Mouse (Mus musculus) left cerebral cortex, postnatal 25 days (tissue): ENCODE results near the gene Bmp2k. TPM values are rescaled to one million over a fixed set of nuclear protein-coding genes. Genes with fewer than 3 reads are reported as not detected.
A peak's percentile ranks its signal among the peaks of the same experiment; 100 is the strongest.

Source experiments
- DNase-seq, 2 experiments: peaks; one replicate each; pipeline ENCODE4 v3.0.0; 2022; ENCODE audit warnings: low spot score in 2 of 2, mixed read lengths in 1 of 2
- intact Hi-C: fragments of 180-260 bp; cut with DNase I; formaldehyde crosslinking; loops from one replicate; pipeline ENCODE4 v1.15.1; 2025
- total RNA-seq, 2 experiments: library from RNA; stranded (reverse); gene quantifications; 2 replicates each; pipeline ENCODE4 v1.2.3; 2021

Bmp2k gene
- total RNA-seq, 2 experiments from 2014 or later = 12.7 to 13.2 TPM

DNA sequence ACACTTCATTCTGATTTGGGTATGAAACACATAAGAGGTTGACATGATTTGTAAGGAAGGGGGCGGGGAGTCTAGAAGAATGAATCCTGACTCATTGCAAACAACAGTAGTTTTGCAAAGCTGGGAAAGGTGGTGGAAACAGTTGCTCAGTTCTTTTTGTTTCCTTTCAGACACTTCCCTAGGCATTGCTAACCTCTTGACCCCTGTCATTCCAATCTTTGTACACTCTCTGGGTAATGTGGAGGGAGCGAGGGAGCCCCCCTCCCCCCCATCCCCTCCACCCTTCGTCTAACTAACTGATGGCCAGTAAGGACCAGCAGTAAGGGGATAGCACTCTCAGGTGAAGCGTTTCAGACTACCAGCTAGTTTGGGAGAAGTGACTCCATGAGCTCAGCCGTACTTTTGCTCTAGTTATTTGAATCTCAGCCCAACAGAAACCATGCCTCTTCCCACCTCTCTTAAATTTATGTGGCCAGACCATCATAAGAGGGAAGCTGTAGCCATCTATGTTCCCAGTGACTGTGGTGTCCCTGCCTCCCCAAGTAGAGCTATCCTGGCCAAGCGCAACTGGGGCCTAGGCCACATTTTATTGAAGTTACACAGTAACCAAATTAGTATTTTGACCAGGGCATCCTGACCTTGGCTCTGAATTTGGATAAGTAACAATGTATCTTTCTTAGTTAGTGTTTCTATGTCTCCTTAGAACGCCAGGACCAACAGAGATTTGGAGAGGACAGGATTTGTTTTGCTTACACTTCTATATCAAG lies 27.6 kb upstream of the Bmp2k start:
- DNase-seq = no peak
- intact Hi-C loops = no loop called here

DNA sequence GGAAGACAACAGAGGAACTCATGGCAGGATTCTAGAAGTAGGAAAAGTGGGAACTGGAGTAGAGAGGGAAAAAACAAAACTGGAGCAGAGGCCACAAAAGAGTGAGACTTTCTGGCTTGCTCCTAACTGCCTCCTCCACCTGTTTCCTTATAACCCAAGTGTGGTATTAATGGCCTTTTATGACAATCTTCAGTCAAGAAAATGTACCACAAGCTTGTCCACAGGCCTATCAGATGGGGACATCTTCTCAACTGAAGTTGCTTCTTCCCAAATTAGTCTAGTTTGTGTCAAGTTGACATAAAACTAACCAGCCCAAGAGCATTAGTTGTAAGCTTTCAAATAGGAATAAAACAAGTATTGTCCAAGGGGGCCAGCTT lies 27.0 kb upstream of the Bmp2k start:
- intact Hi-C loops = no loop called here
- DNase-seq = no peak

DNA sequence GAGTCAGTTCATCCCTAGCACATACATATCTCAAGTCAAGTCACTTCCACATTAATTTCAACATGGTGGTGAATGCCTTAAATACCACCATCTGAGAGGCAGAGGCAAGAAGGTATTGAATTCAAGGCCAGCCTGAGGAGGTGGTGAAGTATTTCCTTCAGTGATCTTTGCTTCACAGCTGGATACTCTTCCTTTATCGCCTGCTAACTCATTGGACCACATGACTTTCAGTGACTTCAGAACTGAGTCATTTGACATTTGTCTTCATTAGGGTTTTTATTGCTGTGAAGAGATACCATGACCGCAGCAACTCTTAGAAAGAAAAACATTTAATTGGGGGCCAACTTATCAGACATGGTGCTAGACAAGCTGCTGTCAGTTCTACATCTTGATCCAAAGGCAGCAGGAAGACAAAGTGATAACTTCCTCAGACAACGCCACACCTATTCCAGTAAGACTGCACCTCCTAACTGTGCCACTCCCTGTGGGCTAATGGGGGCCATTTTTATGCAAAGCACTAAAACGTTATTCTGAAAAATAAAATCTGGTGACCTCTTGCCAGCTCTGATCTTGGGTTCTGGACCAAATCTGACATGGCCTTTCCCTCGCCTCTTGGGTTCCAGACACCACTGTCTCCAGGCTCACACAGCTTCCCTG lies 24.9 kb upstream of the Bmp2k start:
- no peak for DNase-seq
- intact Hi-C loops = no loop called here

GRCm38 (mm10) chr5:96973714-96974113 lies 23.8 kb upstream of the Bmp2k start:
- intact Hi-C loops = no loop called here
- no peak for DNase-seq

DNA sequence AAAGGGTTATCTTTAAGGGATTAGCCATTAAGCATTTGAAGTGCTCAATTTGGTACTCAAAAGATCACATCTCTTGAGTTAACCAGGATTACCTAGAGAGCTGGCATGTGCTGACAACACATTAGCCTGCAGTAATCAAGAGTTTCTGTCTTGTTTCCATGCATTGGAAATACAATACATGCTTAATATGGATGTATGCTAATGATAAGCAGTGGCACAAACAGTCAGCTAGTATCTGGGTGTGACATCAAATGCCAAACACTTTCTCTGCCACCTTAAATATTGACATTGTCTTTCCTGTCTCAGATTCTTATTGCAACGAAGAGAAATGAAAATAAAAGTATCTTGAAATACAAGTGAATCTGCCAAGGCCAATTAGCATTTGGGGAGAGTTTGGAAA lies 22.8 kb upstream of the Bmp2k start:
- no peak for DNase-seq
- intact Hi-C loops = no loop called here

DNA sequence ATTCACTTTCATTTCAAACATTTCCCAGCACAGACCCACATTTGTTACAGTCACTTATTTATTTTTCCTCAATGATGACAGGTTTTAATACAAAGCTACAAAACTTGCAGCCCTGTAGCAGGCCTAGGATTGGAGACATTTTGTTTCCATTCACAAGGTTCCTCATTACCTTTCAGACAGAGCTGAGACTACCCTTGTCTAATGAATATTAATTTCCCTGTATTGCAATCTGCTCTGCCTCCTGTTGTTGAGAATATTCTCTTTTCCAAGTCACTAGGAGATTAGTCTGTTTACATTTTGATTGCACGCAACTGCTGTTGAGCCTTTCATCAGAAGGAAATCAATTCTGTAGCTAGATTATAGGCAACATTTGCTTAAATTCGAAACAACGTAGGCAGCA lies 22.4 kb upstream of the Bmp2k start:
- intact Hi-C loops = no loop called here
- DNase-seq = no peak

GRCm38 (mm10) chr5:96976150-96976549 lies 21.3 kb upstream of the Bmp2k start:
- no peak for DNase-seq
- intact Hi-C loops = no loop called here

DNA sequence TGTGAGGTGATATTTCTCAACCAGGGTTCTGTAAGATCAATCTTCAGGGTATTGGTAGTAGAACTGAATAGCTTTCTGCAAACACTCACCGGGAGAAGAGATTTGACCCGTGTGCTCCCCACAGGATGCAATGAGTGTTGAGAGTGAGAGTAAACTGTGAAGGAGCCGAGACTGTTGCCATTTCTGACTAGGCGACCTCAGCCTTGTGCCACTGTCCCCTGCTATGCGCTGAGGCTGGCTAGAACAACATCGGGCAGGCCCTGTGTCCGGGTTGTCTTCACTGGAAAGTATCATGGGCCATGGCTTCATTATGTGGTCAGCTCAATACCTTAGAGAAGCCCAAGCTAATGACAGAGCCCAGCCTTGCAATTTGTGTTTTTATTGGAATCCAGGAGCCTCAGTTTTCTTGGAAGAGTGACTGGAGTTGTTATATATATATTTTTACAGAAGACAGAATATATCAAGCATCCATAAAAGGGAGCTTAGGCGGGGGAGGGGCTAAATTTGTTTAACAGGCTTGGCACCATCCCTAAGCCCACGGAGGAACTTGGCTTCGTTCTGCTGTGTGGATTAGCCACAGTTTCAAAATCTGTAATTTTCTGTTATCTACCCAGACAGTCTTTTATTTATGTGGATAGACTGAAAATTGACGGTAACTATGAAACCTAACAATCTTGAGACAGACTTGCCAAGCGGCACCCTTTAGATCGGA lies 18.0 kb upstream of the Bmp2k start:
- DNase-seq = peak in 1 of 2 experiments; percentile 66
- intact Hi-C loops = no loop called here

DNA sequence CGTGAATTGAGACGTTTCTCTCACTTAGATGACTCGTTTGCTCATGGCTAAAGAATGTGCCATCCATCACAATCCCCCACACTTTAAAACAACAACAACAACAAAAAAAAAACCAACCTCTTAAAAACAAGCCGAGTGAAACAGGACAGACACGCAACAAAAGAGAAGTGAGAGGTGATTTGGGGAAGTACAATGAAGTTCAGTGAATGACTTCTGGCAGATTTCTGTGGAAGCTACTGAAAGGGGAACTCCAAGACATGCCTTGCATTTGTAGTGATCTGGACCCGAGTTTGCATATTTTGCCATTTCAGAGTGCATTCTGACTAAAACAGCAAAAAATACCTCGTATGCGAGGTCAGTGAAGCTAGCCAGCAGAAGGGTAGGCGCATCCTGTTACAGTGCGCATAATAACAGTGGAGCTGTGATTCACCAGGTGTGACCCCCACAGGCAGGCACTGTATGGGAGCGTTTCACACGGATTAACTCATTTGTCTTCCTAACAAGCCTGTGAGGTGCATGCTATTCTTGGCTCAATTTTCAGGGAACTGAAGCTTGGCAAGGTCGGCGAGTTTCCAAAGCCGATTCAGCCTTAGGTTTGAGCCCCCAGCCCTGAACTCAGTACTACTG lies 17.4 kb upstream of the Bmp2k start:
- no peak for DNase-seq
- intact Hi-C loops = no loop called here

- intact Hi-C loops = no loop called here
- DNase-seq = no peak
Observed at GRCm38 (mm10) chr5:96981987-96982386, 15.5 kb upstream of the Bmp2k start.

GRCm38 (mm10) chr5:96983142-96983541 lies 14.3 kb upstream of the Bmp2k start:
- intact Hi-C loops = no loop called here
- DNase-seq = no peak

GRCm38 (mm10) chr5:96986850-96987249 lies 10.6 kb upstream of the Bmp2k start:
- intact Hi-C loops = no loop called here
- no peak for DNase-seq

GRCm38 (mm10) chr5:96988880-96989279 lies 8.6 kb upstream of the Bmp2k start:
- intact Hi-C loops = no loop called here
- DNase-seq = no peak

DNA sequence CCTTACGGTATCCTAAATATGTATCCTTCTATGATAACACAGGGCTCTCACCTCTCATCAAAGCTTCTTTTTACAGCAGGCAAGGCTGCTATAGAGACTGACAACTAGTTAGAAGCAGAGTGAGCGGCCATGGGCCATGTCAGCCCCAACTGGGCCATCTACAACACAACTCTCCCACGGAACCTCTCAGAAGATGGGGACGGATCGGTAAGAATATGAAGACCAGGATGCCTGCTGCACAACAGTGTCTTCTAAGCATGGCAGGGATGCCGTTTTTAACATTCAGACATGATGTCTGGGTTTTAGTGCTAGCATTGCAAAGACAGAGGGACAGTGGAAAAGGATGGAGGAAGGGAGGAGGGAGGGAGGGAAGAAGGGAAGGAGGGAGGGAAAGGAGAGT lies 6.3 kb upstream of the Bmp2k start:
- no peak for DNase-seq
- intact Hi-C loops = no loop called here

DNA sequence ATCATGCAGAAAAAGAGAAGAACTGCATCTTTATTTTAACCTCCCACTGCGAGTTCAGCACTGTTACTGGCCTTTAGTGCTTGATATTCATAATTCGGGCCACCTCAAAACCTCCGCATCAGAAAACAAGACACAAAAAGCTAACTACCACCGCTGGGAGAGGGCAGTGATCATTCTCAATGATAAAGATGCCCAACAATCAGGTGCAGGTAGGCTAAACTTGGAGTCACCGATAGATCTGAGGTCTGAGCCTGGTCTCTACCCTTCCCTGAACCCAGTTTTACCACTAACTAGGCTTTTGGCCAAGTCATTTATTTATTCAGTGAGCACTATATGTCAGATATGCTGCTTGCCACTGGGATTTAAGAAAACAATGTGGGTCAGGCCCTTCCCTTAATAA lies 4.8 kb upstream of the Bmp2k start:
- DNase-seq = no peak
- intact Hi-C loops = no loop called here

GRCm38 (mm10) chr5:96993057-96993456 lies 4.4 kb upstream of the Bmp2k start:
- intact Hi-C loops = no loop called here

GRCm38 (mm10) chr5:96995791-96996190 lies 1.7 kb upstream of the Bmp2k start:
- DNase-seq = no peak
- intact Hi-C loops = loop anchor here (2.0 kb wide), 1 partner anchor 81 kb away; no protein-coding TSS in a partner anchor

More at GRCm38 (mm10) chr5:96993057-96993456, 4.4 kb upstream of the Bmp2k start:
- no peak for DNase-seq

DNA sequence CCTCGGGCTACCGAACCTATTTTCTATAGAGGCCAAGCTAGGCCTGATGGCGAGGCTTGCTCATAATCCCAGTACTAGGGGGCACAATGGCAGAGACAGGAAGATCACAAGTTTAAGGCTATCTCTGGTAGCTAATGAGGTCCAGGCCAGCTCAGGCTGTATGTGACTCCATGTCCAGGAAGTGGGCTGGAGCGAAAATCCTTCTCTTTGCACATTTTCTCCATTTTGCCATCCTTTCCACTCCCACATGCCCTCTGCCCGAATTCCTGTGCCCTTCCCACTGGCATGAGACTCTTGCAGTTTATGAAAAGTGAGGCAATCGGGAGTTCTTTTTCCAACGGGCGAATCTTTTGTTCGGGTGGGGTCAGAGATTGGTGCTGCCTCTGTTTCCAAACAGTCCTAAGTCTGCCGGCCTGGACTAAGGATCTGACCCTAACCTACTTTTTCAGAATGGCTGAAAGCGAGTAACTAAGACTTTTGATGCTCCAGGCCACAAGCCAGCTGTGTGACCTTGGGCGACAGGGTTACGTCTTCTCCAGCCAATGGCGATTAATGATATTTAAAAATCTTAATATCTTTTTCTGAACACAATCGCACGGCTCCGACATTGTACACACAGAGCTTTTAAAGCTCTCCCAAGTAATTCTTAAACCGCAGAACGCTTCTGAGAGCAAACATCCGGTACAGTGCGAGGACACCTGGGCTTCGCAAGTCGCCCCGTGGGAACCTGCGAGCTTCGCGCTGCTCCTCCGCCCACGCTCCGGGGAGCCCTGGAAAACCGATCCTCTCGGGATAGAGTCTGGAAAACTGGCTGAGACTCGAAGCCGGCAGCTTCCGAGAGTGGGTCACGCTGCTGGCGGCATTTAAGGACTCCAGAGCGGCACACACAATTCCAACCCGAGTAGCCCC lies 834 bp upstream of the Bmp2k start:
- intact Hi-C loops = loop anchor here (2.0 kb wide), 1 partner anchor 82 kb away; no protein-coding TSS in a partner anchor
- DNase-seq = no peak
